Mouse (Mus musculus): ENCODE data around the gene Ube2b.

The Ube2b gene

DNA sequence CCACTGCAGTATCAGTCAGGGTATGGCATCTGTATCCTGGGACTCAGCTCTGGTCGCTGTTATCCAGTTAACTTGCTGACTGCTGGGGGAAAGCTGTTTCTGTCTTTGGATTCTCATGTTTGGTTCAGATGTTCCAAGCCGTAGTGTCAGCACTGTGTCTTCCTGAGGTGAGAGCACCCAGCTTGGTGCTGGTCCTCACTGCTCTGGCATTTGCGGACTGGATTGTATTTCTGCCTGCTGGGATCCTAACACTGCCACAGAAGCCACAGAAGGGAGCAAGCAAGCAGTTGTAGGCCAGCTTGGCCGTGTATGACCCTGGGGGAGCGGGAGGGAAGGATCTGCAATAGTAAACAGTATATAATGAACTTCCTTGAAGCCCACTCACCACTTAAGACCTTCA lies 33.9 kb downstream of the Ube2b start:
- DNase-seq = no peak

DNA sequence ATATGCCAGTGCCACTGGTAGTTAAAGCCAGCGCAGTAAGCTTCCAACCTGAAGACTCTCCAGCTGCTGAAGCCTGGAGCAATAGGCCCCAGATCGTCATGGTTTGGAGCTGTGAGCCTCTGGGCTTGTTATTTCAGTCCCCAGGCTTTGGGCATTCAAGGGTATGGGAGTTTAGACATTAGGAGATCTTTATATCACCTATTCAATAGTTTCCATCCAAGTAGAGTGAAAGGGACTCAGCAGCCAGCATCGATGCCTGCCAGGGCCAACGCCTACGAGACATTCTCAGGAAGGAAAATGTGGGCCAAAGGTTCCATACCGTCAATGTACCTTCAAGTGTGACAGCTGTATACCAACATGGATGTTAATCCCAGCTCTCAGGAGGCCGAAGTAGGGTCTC lies 38.3 kb downstream of the Ube2b start:
- DNase-seq = no peak

DNA sequence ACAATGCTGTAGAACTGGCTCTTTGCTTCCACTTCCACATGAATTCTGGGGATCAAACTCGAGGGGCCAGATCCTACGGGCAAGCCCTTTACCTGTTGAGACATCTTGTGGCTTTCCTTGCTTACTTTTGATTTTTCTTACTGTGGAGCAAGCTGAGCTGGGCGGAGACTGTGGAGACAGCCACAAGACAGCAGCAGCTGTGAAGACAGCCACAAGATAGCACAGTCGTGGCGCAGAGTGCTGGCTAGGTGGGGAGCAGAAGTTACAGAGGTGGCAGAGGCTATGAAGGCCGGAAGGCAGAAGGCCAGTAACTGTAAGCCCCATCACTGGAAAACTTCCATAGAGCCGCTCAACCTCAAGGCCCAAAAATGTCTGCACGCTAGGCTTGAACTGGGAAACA lies 38.8 kb downstream of the Ube2b start:
- no peak for DNase-seq

DNA sequence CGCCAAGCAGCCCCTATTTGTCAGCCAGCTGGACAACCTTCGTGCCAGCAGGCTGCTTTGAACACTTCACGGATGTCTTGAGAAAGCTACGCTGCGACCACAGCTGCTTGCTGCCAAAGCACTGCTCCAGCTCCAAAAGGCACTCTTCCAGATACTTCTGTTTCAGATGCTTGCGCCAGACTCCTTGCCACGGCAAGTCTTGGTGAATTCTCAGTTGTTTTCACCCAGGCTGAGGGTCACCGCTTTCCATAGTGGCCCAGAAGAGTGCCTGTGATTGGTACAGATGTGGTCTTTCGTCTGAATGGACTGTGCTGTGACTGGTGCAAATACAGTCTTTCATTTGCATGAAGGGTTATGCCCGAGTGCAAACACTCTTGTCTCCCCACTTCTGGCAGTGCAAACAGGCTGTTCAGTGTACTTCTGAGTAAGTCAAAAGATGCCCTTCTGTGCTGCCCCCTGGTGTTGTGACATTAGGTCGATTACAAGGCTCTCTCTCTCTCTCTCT lies 39.5 kb downstream of the Ube2b start:
- peak; percentile 29 for DNase-seq

DNA sequence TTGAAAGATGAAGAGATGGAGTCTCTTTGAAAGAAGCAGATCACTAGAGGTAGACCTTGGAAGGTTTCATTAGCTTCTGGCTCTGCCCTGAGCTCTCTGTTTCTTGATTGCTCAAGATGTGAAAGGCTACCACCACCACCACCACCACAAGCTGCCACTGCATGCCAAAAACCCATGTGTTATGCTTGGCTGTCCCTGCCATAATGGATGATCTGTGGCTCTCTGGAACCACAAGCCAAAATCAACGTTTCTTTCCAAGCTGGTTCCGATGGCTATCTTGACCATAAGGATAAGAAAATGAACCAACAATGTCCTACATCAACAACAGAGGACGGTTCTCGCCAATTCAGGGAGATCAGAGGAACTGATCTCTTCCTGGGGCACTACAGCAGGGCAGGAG lies 40.5 kb downstream of the Ube2b start:
- DNase-seq = no peak

DNA sequence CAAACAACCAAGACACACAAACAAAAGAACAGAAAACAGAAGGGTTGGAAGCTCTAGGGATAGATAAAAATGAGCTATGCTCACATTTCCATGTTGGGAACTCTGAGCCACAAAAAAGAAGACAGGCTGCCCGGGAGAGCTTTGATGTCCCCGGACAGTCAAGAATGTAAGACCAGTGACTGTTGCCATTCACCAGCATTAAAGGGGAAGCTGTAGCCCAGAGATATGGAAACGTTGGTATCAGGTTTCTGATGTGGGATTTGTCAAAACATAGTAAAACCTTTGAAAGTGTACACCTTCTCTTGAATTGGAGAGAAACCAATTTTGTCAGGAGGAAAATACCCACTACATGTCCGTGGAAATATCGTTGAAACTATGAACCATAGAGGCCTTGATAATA lies 41.1 kb downstream of the Ube2b start:
- DNase-seq = no peak

DNA sequence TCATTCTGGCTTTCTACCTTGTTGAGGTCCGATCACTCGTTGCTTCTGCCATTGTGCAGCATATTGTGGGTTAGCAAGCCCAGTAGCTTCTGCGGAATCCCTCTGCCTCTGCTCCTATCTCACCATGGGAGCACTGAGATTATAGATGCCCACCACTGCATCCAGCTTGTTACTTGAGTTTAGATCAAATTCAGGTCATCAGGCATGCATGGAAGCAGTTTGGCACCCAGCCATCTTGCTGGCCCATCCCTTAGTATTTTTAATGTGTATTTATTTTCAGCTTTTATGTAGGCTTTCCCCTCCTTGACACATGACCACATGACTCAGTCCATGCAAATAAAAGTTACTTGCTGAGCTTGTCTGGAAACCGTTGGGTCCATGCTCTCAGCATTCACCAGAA lies 42.8 kb downstream of the Ube2b start:
- DNase-seq = no peak

DNA sequence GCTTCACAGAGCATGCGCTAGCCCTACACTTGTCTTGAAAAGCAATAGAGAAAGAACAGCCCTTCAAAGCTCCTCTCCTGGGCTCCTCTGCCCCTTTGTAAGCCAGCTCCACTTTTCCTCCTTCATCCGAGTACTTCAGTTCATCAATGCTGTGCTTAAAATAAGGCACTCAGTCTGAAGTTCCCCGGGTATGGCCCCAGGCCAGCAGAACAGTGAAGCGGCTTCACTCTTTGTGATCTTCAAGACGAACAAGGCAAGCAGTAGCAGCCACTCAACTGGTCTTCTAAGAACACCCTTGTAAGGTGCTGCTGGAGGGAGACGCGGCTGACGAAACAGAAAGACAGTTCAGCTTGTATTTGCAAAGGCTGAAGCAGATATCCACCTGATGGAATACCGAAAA lies 44.5 kb downstream of the Ube2b start:
- no peak for DNase-seq

DNA sequence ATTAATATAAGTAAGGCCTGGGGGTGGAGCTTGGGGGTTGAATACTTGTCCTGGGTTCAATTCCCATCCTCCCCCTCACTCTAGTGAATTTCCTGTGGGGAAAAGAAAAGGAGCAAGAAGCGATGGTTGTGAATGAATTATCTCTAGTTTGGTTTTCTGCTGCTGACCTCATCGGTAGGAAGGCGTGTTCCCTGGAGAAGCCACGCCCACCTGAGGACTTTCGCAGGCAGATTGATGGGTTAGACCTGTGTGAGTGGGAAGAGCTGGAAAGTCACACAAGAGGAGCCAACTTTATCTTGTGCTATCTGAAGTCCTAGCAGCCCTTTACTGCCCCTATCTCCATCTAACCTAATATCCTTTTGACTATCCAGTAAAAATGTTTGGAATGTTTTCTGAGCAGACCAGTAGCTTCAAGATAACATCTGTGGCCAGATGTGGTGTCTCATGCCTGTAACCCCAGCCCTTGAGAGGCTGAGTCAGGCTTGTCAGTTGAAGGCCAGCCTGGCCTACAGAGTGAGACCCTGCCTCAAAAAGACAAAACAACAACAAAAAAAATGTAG lies 48.6 kb downstream of the Ube2b start:
- no peak for DNase-seq

DNA sequence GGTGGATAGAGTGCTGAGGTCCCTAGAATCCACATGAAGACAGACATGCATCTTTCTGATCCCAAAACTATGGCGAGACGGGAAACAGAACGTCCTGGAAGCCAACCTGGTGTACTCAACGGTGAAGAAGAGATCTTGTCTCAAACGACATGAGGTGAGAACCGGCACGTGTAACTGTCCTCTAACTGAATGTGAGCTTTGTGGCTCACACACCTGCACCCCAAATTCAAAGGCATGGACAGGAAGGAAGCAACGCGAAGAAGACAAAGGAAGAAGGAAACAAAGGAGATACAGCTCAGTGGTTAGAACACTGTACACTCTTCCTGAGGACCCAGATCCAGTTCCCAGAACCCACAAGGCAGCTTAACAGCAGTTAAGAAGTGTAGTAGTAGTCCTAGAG lies 50.6 kb downstream of the Ube2b start:
- DNase-seq = no peak

DNA sequence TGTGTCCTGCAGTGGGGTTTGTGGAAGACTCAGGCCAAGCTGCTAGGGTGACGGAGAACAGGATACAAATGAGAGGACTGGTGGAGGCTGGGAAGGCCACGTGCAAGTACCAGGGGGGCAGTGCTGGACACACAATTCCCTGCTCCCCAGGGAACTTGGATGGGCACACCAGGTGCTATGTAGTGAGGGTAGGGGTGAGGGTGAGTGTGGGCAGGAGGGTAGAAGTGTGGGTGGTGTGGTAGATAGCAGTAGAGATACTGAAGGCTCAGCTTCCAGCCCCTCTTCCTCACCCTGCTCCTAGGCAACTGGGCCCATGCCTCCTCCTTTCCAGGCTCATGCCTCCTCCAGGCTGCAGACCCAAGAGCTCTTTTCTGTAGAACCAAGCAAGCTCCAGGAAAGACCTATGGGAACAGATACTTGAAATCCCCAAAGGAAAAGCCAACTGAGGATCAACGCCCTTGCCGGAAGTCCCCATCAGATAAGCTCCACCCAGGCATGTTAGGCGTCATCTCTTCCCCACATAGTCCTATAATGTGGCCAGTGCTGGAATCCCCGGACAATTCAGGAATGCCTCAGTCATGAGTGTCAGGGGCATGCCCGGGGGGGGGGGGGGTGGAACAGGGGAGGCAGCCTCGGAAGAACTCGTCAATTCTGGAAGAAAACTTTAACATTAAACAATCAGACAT lies 51.3 kb downstream of the Ube2b start:
- DNase-seq = no peak

DNA sequence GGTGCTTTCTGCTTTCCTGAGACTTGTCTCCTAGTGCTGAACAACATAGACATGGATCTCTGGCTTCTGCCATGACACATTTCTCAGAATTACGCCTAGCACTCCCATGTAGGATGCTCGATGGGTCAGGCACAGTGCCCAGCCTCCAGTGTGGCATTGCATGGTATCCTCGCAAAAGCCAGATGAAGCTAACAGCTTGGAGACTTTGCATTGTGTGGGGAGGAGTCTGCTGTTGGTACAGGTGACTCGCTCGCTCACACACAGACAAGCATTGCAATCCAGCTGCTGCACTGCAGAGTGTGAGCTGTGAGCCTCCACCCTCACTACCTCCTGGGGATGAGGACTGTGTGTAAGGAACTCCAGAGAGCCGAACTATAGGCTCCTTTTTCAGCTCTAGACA lies 54.4 kb downstream of the Ube2b start:
- no peak for DNase-seq

DNA sequence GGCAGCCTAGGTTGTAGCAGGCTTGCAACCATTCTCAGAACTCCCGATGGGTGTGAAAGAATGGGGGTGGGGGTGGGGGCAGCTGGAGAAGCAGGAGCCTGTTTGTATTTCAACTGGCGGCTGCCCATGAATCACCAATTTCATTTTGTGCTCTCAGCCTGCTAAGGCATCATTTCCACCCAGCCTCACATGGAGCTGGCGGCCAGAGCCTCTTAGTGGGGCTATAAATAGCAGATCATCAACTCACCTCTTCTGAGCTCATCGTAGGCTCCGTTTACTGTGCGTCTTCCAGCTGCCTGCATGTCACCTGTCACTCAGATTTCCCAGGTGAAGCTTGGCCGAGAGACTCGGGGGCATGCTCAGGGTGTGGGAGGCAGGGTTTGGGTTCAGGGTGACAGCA lies 55.0 kb downstream of the Ube2b start:
- peak; percentile 35 for DNase-seq

DNA sequence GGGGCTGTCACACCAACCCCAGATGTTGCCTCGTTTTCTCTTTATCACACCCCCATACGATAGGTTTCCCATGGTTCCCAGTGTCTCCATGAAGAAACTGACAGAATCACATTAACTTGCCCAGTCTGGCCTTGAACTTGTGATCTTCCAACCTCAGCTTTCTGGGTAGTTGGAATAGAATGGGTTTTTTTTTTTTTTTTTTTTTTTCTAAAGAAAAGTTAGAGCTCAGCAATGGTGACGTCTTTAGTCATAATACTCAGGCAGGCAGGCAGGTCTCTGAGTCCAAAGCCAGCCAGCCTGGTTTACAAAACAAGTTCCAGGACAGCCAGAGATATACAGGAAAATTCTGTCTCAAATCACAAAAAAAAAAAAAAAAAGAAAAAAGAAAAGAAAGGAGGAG lies 56.3 kb downstream of the Ube2b start:
- no peak for DNase-seq

DNA sequence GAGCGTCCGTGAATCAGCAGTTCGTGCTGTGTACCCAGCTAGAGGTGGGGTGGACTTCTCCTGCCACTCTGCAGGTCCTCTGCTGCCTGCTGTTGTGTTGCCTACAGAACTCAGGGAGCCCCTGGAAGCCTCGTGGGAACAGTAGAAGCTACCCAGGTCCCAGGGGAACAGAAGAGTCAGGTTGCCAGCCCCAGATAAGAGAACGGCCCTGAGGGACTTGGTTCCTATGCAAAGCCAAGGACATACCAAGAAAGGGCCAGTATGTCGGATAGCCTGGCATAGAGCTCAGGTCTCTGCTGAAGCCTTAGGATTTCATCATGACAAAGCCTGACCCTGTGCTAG lies 57.1 kb downstream of the Ube2b start:
- no peak for DNase-seq

DNA sequence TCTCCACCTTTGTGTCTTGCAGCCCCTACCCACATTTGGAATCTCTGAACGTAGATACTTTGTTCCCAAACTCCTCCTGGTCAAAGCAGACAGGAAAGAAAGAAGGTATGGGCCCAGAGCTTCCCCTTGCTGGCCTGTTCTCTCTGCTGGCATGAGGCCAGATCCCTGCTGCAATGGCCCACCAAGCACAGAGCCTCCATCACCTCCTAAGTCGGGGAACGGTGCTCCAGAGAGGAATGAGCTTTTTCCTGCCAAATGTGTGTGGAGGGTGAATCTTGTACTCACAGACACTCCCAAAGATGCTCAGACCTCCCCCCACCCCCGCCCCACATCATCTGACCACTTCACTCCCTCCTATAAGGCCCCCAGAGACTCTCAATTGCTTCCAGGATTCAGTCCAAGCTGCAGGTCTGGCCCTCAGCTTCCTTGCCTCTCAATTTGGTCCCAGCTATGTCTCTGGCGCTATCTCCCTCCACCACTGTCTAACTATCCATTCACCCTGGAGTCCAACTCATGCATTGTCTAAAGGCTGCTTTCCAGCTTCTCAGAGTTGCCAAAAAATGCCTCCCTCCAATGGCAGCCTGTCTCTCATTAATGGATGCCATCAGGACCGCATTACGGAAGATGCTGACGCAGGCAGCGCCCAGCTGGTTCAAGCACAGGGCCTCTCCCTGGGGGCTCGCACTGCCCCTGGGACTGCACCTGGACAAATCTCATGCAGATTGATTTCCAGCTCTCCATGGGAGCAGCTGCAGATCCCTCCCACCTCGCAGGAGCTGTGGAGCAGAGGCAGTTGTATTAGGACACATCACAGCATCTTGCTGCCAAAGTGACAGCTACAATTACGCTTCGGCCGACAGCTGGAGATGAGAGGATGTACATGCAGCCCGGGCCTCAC lies 57.7 kb downstream of the Ube2b start:
- DNase-seq = no peak

DNA sequence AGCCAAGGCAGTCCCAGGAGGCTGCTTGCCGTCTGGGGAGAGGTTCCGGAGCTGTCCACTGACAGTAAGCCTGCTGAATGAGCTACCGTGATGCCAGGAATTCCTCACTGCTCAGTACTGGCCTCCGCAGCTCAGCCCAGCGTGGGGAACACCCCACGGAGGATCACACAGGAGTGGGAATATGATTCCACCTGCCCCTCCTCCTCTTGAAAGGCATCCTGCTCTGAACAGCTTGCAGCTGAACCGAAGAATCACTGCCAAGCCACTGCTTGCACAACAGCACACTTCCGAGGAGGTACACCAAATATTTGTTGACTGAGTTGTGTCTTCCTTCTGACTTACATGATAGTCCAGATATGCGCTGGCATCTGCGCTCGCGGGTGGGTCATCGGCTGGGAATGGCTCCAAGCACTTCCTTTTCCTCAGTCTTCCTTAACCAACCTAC lies 60.0 kb downstream of the Ube2b start:
- DNase-seq = no peak

DNA sequence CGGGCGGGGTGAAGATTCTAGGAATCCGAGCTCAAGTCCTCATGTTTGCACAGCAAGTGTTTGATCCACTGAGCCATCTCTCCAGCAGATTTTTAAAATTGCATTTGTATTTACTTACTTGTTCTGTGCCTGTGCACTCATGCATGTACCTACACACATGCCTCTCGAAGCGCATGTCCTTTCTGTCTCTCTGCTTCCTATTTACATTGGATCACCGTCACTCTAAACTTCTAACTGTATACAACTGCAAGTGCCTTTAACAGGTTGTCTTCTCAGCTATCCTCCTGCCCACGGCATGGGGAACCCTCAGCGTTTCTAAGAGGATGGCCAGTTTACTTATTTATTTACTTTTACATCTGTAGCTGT lies 61.0 kb downstream of the Ube2b start:
- DNase-seq = no peak

DNA sequence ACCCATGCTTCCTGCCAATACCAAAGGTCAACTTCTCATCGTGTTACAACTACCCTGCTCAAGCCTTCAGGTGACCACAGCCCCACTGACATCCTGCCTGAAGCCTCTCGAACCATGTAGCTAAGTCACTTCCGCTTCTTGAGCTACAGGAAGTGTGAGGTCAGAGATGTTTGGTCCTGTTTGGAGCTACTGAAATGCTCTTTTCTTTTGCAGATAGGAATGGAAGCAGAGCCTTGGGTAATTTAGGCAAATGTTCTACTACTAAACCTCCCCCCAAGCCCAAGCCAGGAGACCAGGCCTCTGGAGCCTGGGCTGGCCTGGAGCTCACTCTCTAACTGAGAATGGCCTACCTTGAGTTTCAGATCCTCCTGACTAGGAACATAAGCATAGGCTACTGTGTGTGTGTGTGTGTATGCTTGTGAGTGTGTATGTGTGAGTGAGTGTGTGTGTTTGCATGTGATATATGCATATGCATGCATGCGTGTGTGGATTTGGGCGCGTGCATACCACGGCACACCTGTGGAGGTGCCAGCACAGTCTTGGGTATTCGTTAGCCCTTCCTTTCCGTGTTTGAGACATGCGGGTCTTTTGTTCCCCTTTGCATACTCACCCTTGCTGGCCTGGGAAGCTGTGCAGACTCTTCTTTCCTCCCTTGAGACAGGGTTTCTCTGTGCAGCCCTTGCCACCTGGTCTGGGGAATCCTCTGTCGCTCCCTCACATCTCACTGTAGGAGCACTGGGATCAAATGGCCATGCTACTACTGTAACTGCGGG lies 61.6 kb downstream of the Ube2b start:
- no peak for DNase-seq

DNA sequence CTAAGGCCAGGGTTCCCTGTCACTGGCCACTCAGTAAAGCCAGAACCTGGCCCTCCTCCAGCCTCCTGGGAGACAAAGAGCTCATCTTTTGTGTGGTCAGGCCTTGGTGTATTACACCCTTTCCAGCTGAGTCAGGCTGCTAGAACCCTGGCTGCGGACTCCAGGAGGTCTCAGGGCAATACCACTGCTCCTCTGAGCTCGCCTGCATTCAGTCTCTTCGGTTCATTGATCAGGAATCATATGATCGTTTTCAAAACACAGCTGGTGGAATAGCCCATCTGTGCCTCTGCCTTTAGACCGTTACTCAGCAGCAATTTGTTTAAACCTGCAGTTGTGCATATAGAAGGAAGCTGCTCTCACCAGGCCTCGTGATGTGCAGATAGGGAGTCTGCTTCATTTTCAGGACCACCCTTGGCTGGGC lies 63.2 kb downstream of the Ube2b start:
- DNase-seq = no peak

DNA sequence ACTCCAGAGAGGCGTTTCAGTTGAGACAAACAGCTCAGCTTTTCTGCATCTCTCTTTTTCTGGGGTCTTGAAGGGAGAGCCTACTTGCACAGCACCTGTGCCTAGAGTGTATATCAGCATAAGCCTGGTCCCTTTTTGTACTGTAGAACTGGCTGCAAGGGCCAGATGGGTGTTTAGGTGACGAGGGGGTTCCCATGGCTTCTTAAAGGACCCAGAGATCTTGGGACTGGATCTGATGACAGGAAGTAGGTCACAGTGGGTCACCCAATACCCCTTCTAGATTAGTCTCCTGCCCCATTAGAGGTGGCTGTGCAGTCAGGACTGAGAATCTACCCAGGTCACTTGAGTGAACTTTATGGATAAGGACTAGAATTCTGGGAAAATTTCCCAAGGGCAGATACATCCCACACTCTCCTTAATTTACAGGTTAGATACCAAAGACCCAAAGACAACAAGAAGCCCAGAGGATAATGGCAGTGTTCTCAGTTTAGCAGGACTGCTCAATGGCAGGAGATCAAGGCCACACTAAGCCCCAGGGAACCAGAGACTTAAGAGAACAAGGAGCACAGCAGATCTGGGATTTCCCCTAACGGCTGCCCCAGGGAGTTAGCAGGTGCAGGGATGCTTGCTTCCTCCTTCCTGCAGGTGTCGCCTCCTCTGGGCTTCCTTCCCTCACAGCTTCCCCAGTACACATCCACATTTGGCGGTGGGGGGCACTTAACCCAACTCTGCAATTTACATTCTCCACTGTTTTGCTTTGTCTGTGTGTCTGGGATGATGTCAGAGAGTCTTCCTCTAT lies 64.7 kb downstream of the Ube2b start:
- DNase-seq = no peak
